Mouse (Mus musculus): ENCODE measurements at regions not wholly inside any gene's neighbourhood (a gene's known extent, or its start where the extent isn't known, plus 50 kb on each side); places are given as distances from the start of the nearest gene placed in this dataset.

GRCm38 (mm10) chr15:67019891-67020290 lies 519.2 kb upstream of the Lrrc6 start:
- TF ChIP-seq CTCF (IDR thresholded peaks at IDR 0.05; ENCODE audit: low read depth) (no peak), EP300 (optimal IDR thresholded peaks at IDR 0.05) (no peak)
